Mouse (Mus musculus) brain, embryonic 18.5 days (tissue): ENCODE results near the gene Aym1.

Source experiments
- DNase-seq: peaks from one replicate; pipeline ENCODE4 v3.0.0-alpha.2; 2012; ENCODE audit warnings: low read depth, low spot score

Aym1 gene

DNA sequence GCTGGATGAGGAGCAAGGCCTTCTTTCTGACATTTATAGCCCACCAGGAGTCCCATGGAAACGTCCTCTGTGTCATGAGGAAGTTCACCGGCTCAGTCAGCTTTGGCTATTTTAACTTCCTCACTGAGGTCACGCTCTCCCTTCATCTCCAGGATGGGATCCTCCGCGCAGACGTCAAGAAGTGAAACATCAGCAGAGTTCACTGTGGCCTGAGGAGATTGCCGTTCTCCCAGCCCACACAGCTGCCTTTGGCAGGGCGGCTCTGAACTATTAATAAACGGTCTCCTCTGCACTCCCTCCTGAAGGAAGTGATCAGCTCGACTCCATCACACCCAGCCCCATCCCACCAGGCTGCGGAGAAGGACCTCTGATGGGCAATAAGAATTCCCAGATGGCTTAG is 45.6 kb downstream of the Aym1 start:
- DNase-seq: no peak

GRCm38 (mm10) chr5:113407346-113407745 is 50.3 kb downstream of the Aym1 start:
- no peak for DNase-seq
